Mouse (Mus musculus) thymus, adult 18-20 months (tissue): ENCODE measurements around the gene Zfp984.
A peak's percentile ranks its signal among the peaks of the same experiment; 100 is the strongest.
"Not testable (repeated sequence)": the region's sequence is repeated elsewhere in the genome, so short reads cannot be mapped to it uniquely, and the experiment has no call there.

ENCODE experiments used
- DNase-seq, 2 experiments: peaks; one replicate each; pipeline ENCODE4 v3.0.0; 2022; ENCODE audit warnings: mixed read lengths in 2 of 2

The Zfp984 gene

GRCm38 (mm10) chr4:147809292-147809965 is at the start of gene Zfp984:
Gene Zfp984 (minus strand): TSS chr4:147809788.
- peak; percentile 35 to 42 for DNase-seq

- no peak for DNase-seq
Observed at GRCm38 (mm10) chr4:147850776-147851175, 41.2 kb upstream of the Zfp984 start.

GRCm38 (mm10) chr4:147848584-147848991 is 39.0 kb upstream of the Zfp984 start:
- no peak for DNase-seq

GRCm38 (mm10) chr4:147847614-147848583 is 38.3 kb upstream of the Zfp984 start, which contains the start of gene Zfp933:
Gene Zfp933 (minus strand): TSS chr4:147848366.
- DNase-seq = peak; percentile 30 to 51

- DNase-seq = no peak
Observed at GRCm38 (mm10) chr4:147842871-147843270, 33.3 kb upstream of the Zfp984 start.

- DNase-seq = peak; percentile 30 to 40
Observed at GRCm38 (mm10) chr4:147839282-147839681, 29.7 kb upstream of the Zfp984 start.

GRCm38 (mm10) chr4:147824389-147824788 is 14.8 kb upstream of the Zfp984 start:
- no peak for DNase-seq

- DNase-seq = not testable (repeated sequence)
Observed at GRCm38 (mm10) chr4:147821414-147821813, 11.8 kb upstream of the Zfp984 start.

- not testable (repeated sequence) for DNase-seq
Observed at GRCm38 (mm10) chr4:147819659-147820058, 10.1 kb upstream of the Zfp984 start.

GRCm38 (mm10) chr4:147814592-147815167 is 5.1 kb upstream of the Zfp984 start:
- DNase-seq = no peak

- DNase-seq = no peak
Observed at GRCm38 (mm10) chr4:147813249-147813765, 3.7 kb upstream of the Zfp984 start.

- DNase-seq = not testable (repeated sequence)
Observed at GRCm38 (mm10) chr4:147809966-147810304, 347 bp upstream of the Zfp984 start.

- DNase-seq = not testable (repeated sequence)
Observed at GRCm38 (mm10) chr4:147808483-147808882, 1.1 kb downstream of the Zfp984 start.

GRCm38 (mm10) chr4:147795308-147795707 is 14.3 kb downstream of the Zfp984 start:
- not testable (repeated sequence) for DNase-seq

GRCm38 (mm10) chr4:147794026-147794665 is 15.4 kb downstream of the Zfp984 start:
- not testable (repeated sequence) for DNase-seq

GRCm38 (mm10) chr4:147793390-147793916 is 16.1 kb downstream of the Zfp984 start:
- DNase-seq = not testable (repeated sequence)

GRCm38 (mm10) chr4:147791729-147792128 is 17.9 kb downstream of the Zfp984 start:
- DNase-seq = not testable (repeated sequence)

GRCm38 (mm10) chr4:147746255-147746654 is 63.3 kb downstream of the Zfp984 start:
- not testable (repeated sequence) for DNase-seq

- not testable (repeated sequence) for DNase-seq
Observed at GRCm38 (mm10) chr4:147738636-147739369, 70.8 kb downstream of the Zfp984 start.
